In genomic region chrX:107284211-107284610, GRCm38 (mm10) we compare ENCODE assay signal across 26 mouse cellular contexts. TPM values are rescaled to one million over a fixed set of nuclear protein-coding genes. Genes with fewer than 3 reads are reported as not detected.
"Had no signal": no experiment of that assay in that cellular context is flagged by ENCODE, and none has a peak within 500 bp of the region (broad histone marks: within the 10 kb centered on the region; RNA-seq: fewer than 3 reads in every experiment).

No protein-coding gene starts in this region.

- H3K27ac ChIP-seq: kidney, postnatal 0 days; layer of hippocampus, adult 2 months; left cerebral cortex, adult 2 months; limb, embryonic 12.5 days; liver, embryonic 12.5 days; liver, embryonic 15.5 days; lung, embryonic 15.5 days; midbrain, embryonic 10.5 days; midbrain, embryonic 13.5 days; stomach, postnatal 0 days had no signal

- H3K27me3 ChIP-seq: limb, embryonic 12.5 days; liver, embryonic 12.5 days; liver, embryonic 15.5 days; lung, embryonic 15.5 days; midbrain, embryonic 13.5 days had no signal

- H3K36me3 ChIP-seq: limb, embryonic 12.5 days; liver, embryonic 12.5 days; liver, embryonic 15.5 days; lung, embryonic 15.5 days; midbrain, embryonic 10.5 days; midbrain, embryonic 13.5 days had no signal

- ATAC-seq: liver, embryonic 12.5 days; midbrain, embryonic 13.5 days; midbrain, embryonic 16.5 days had no signal

- H3K4me3 ChIP-seq: layer of hippocampus, adult 2 months; left cerebral cortex, adult 2 months; limb, embryonic 12.5 days; liver, embryonic 12.5 days; liver, embryonic 15.5 days; lung, embryonic 15.5 days; megakaryocyte, embryonic 14.5 days; midbrain, embryonic 10.5 days; midbrain, embryonic 13.5 days; myocyte had no signal

- DNase-seq: kidney, adult 2 months; kidney, postnatal 25 days; layer of hippocampus, adult 9-11 months; layer of hippocampus, postnatal 36 days; liver; lung, adult 18-20 months; lung, postnatal 10 days; lung, postnatal 36 days; spleen, adult 18-20 months; thymus, postnatal 25 days had no signal

- H3K9me3 ChIP-seq: limb, embryonic 12.5 days; liver, embryonic 12.5 days; liver, embryonic 15.5 days; lung, embryonic 15.5 days; megakaryocyte, embryonic 14.5 days; midbrain, embryonic 10.5 days; midbrain, embryonic 13.5 days had no signal

- H3K4me2 ChIP-seq: limb, embryonic 12.5 days; liver, embryonic 12.5 days; liver, embryonic 15.5 days; lung, embryonic 15.5 days; midbrain, embryonic 13.5 days had no signal

- H3K4me1 ChIP-seq: limb, embryonic 12.5 days; liver, embryonic 12.5 days; liver, embryonic 15.5 days; lung, embryonic 15.5 days; megakaryocyte, embryonic 14.5 days; midbrain, embryonic 10.5 days; midbrain, embryonic 13.5 days had no signal

- H3K9ac ChIP-seq: limb, embryonic 12.5 days; liver, embryonic 12.5 days; liver, embryonic 15.5 days; lung, embryonic 15.5 days; midbrain, embryonic 13.5 days had no signal

RNA-seq across cellular contexts. Expression of gene Gpr174, which starts 28.5 kb away (rescaled TPM):
- polyA plus RNA-seq: kidney, embryonic 14.5 days; kidney, postnatal 0 days; limb, embryonic 12.5 days; midbrain, embryonic 10.5 days; midbrain, embryonic 13.5 days; myocyte; neural tube, embryonic 11.5 days; neural tube, embryonic 14.5 days had no signal
